Mouse (Mus musculus) forebrain, postnatal 0 days (tissue): ENCODE measurements around the gene Evl. TPM values are rescaled to one million over a fixed set of nuclear protein-coding genes. Genes with fewer than 3 reads are reported as not detected.
A peak's percentile ranks its signal among the peaks of the same experiment; 100 is the strongest.

Experiments
- ATAC-seq: fragments of 200-750 bp; cut with Nextera tagmentation; 2 replicates; pipeline ENCODE4 v1.8.0; 2017; ENCODE audit warnings: mild to moderate bottlenecking, moderate library complexity
- DNase-seq: peaks from one replicate; pipeline ENCODE4 v3.0.0-alpha.2; 2015
- H3K27ac ChIP-seq: fragments of 300-500 bp; sonication (generic); 2 replicates; pipeline ENCODE4 v1.5.1; 2014; ENCODE audit warnings: low read depth, mild to moderate bottlenecking, antibody characterized with exemption, low read length, moderate library complexity, mixed read lengths
- H3K27me3 ChIP-seq: fragments of 300-500 bp; sonication (generic); 2 replicates; pipeline ENCODE4 v1.6.1; 2014; ENCODE audit warnings: mild to moderate bottlenecking, low read length, mixed read lengths; ENCODE audit not compliant: insufficient read depth
- H3K36me3 ChIP-seq: fragments of 300-500 bp; sonication (generic); 2 replicates; pipeline ENCODE4 v1.6.1; 2014; ENCODE audit warnings: mild to moderate bottlenecking, moderate library complexity; ENCODE audit not compliant: insufficient read depth
- H3K4me1 ChIP-seq: fragments of 300-500 bp; sonication (generic); 2 replicates; pipeline ENCODE4 v1.6.1; 2014; ENCODE audit warnings: antibody characterized with exemption; ENCODE audit not compliant: insufficient read depth
- H3K4me2 ChIP-seq: fragments of 300-500 bp; sonication (generic); 2 replicates; pipeline ENCODE4 v1.6.1; 2014; ENCODE audit warnings: low read depth, mild to moderate bottlenecking, moderate library complexity
- H3K4me3 ChIP-seq: fragments of 300-500 bp; sonication (generic); 2 replicates; pipeline ENCODE4 v1.5.1; 2014; ENCODE audit warnings: low read depth, low read length, mixed read lengths
- H3K9ac ChIP-seq: fragments of 300-500 bp; sonication (generic); 2 replicates; pipeline ENCODE4 v1.6.1; 2014; ENCODE audit warnings: mild to moderate bottlenecking
- H3K9me3 ChIP-seq: fragments of 300-500 bp; sonication (generic); 2 replicates; pipeline ENCODE4 v1.6.1; 2016; ENCODE audit warnings: low read length
- CTCF ChIP-seq: sonication (generic); IDR thresholded peaks from 2 replicates; pipeline ENCODE4 v1.5.1; 2016; ENCODE audit warnings: antibody characterized with exemption, control low read depth, low read depth
- WGBS: fragments of 180-500 bp; shearing (Covaris S2); extraction: QIAGEN DNeasy Blood & Tissue Kit; methylation state at CpG from one replicate; pipeline ENCODE4 v1.1.7; 2014; 5-methylcytosine and 5-hydroxymethylcytosine counted together
- polyA plus RNA-seq: library from polyadenylated mRNA; unstranded; fragments of >200 nt; fragmentation: Nextera tagmentation; extraction: Ambion mirVana; gene quantifications from 2 replicates; pipeline ENCODE4 v1.2.1, GENCODE M21; 2015
- total RNA-seq: library from RNA; depleted of rRNA; stranded (reverse); fragments of >200 nt; gene quantifications from 2 replicates; pipeline ENCODE4 v1.2.3, GENCODE M21; 2014

Evl gene
- total and polyA plus RNA-seq, 2 experiments from 2014 or later: 183 to 260 TPM

DNA sequence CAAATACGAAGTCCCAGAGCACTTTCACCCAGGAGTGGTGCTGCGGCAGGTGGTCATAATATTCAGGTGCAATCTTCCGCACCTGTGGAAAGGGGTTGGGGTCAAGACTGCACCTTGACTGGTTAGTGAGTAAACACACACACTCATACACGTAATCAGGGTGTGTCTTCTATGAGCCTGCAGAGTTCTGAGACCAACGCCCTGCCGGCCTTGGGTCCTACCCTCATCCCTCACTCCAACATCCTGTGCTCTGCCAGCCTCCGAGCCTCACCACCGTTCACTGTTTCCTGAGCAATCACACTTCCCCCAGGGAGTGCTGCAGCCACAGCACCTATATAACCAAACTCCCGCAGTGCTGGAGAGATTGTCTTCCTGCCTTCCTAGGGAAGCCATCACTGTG lies 136.0 kb downstream of the Evl start:
- no peak overlapping the region for H3K4me3 ChIP-seq
- H3K4me2 ChIP-seq: no peak overlapping the region
- no peak overlapping the region for H3K9ac ChIP-seq
- DNase-seq (no peak), ATAC-seq (no peak)
- no peak overlapping the region for H3K27ac ChIP-seq
- peaks cover 26% of the 10 kb centered on the region for H3K36me3 ChIP-seq
- no peak for TF ChIP-seq CTCF
- H3K4me1 ChIP-seq: no peaks in the 10 kb centered on the region
- no peaks in the 10 kb centered on the region for H3K27me3 ChIP-seq
- no peaks in the 10 kb centered on the region for H3K9me3 ChIP-seq
- WGBS: 85% methylated on average over 9 of the region's 9 CpGs

DNA sequence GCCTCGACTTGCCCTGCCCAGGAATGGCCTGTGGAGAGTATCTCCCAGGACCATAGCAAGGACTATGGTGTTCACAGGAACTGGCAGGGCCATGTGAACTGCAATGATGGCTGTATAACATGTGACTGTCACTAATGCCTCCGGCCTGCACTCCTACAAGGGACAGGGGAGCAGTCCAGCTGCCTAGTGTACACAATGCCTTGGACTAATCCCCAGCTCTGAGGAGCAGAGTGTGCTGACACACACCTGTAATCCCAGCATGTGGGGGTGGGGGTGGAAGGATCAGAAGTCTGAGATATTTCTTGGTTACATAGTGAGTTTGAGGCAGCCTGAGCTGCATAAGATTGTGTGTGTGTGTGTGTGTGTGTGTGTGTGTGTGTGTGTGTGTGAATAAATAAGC lies 139.1 kb downstream of the Evl start:
- ATAC-seq: no peak
- no peak overlapping the region for H3K9ac ChIP-seq
- DNase-seq: no peak

DNA sequence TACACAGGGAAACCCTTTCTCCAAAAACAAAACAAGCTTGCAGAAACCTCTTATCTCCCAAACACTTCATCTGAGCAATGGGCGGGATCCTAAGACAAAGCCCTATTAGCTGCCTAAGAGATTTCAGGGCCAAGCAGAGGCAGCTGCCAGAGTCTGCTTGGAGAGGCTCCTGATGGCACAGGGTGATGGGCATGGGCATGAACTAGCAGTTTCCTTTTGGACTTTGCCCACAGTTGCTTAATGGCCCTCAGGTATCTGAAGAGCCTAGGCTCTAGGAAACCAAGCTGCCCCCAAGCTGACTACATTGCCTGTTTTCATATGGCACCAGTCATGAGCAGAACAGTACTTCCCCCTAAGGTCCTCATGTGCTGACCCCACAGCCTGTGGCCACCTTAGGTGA lies 139.7 kb downstream of the Evl start:
- Histone ChIP-seq H3K4me3 (no peak overlapping the region), H3K9me3 (no peaks in the 10 kb centered on the region), H3K4me2 (no peak overlapping the region), H3K36me3 (peaks cover 6% of the 10 kb centered on the region), H3K4me1 (no peaks in the 10 kb centered on the region), H3K27me3 (no peaks in the 10 kb centered on the region), H3K9ac (no peak overlapping the region), H3K27ac (no peak overlapping the region)
- no peak for ATAC-seq
- WGBS: 92% methylated on average over 1 of the region's 1 CpGs
- no peak for TF ChIP-seq CTCF
- no peak for DNase-seq

More for the DNA sequence above, 139.1 kb downstream of the Evl start:
- Histone ChIP-seq H3K27ac (no peak overlapping the region), H3K4me1 (no peaks in the 10 kb centered on the region), H3K9me3 (no peaks in the 10 kb centered on the region), H3K4me3 (no peak overlapping the region), H3K27me3 (no peaks in the 10 kb centered on the region), H3K36me3 (peaks cover 6% of the 10 kb centered on the region), H3K4me2 (no peak overlapping the region)
- 76% methylated on average over 2 of the region's 2 CpGs for WGBS
- TF ChIP-seq CTCF: no peak

DNA sequence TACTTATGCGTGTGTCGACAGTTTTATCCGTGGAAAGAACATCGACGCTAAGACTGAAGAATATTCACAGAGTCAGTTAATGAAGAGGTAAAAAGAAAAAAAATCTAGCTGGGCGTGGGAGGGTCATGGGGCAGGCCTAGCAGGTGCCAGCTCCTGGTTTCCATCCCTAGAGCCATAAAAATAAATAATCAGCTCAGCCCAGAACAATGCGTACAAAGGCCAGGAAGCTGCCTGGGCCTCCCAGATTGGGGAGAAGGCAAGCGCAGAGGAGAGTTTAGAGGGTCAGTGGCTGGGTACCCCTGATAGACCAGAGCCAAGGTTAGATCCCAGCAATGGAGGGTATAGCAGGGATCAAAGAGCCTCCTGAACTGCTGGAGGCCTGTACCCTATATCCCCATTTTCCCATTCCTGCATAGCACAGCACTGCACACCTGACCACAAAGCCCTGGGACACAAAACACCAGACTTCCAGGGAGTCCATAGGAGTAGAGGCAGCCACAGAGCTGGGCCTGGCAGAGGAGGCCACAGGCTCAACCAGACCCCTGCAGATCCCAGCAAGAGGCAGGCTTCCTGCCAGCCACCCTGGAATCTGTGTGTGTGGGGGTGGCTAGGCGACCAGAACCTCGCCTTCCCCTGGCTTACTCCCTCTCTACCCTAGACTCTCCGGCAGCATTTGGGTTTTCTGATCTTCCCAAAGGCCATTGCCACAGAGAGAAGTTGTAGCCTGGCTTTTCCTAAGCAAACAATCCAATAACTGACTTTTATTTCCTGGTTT lies 144.4 kb downstream of the Evl start:
- Histone ChIP-seq H3K9ac (no peak overlapping the region), H3K4me1 (no peaks in the 10 kb centered on the region), H3K36me3 (no peaks in the 10 kb centered on the region), H3K4me3 (no peak overlapping the region), H3K27me3 (peaks cover 22% of the 10 kb centered on the region), H3K9me3 (no peaks in the 10 kb centered on the region), H3K27ac (no peak overlapping the region), H3K4me2 (no peak overlapping the region)
- ATAC-seq: no peak
- no peak for TF ChIP-seq CTCF
- no peak for DNase-seq
- 75% methylated on average over 11 of the region's 11 CpGs for WGBS

DNA sequence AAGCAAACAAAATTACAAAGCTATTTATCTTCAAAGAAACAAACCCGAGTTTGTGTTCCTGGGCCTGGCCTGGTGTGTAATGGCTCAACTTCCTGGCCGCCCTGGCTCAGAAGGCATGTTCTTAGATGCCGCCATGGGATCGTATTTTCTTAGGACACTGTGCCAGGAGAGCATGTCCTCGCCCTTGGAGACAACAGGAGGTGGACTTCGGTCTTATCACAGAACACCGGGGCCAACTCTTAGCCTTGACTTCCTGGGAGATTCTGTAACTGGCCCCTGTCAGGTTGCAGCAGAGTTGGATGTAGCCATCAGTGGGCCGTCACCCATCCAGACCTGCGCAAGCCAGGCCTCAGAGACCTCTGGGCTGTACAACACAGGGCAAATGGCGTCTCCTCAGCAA lies 145.1 kb downstream of the Evl start:
- ATAC-seq (no peak), DNase-seq (no peak)
- no peaks in the 10 kb centered on the region for H3K4me1 ChIP-seq
- no peak for TF ChIP-seq CTCF
- H3K27me3 ChIP-seq: peaks cover 22% of the 10 kb centered on the region
- H3K4me3 ChIP-seq: no peak overlapping the region
- H3K27ac ChIP-seq: no peak overlapping the region
- H3K4me2 ChIP-seq: no peak overlapping the region
- no peak overlapping the region for H3K9ac ChIP-seq
- H3K9me3 ChIP-seq: no peaks in the 10 kb centered on the region
- 85% methylated on average over 10 of the region's 10 CpGs for whole genome bisulfite sequencing
- H3K36me3 ChIP-seq: no peaks in the 10 kb centered on the region

DNA sequence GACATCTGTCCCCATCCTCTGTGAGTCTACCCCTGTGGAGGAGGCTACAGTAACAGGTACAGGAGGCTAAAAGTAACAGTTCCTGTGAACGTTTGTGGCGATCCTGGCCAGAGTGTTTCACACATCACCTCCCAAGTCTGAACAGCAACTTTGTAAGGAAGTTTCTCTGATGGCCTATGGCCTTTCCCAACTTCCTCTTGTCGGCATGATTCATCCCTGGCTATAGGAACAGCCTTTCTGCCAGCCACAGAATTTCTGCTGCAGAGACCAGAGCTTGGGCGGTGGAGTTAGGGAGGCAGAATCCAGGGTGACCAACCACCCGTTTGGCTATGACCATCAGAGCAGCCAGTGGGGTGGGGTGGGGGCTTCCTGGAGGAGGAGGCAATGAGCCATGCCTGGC lies 145.5 kb downstream of the Evl start:
- WGBS: 81% methylated on average over 5 of the region's 5 CpGs
- Histone ChIP-seq H3K9me3 (no peaks in the 10 kb centered on the region), H3K4me3 (no peak overlapping the region), H3K9ac (no peak overlapping the region), H3K4me2 (no peak overlapping the region), H3K4me1 (no peaks in the 10 kb centered on the region), H3K27me3 (peaks cover 22% of the 10 kb centered on the region), H3K36me3 (no peaks in the 10 kb centered on the region), H3K27ac (no peak overlapping the region)
- DNase-seq (no peak), ATAC-seq (no peak)
- TF ChIP-seq CTCF: no peak

DNA sequence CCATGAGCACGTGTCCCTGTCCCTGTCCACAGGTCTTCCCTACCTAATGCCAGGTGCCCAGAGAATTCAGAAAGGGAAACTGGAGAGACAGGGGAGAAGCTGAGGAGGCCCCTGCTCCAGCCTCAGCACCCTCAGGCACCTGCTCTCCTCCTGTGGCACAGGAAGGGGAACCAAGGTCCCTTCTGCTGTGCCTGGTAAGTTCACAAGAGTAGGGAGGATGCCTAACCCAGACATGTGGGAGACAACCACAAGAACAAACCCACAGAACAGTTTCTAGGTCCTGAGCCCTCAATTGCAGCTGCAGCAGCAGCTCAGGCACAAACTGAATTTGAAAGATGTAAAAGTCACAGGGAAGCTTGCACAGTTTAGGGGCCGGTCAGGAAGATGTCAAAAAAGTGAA lies 146.7 kb downstream of the Evl start:
- Histone ChIP-seq H3K4me3 (no peak overlapping the region), H3K27me3 (peaks cover 22% of the 10 kb centered on the region), H3K4me1 (no peaks in the 10 kb centered on the region), H3K9me3 (no peaks in the 10 kb centered on the region), H3K27ac (no peak overlapping the region), H3K36me3 (no peaks in the 10 kb centered on the region), H3K9ac (no peak overlapping the region), H3K4me2 (0 out of 2 replicates have a peak overlapping the region, but pooled peaks have one; percentile 46)
- 63% methylated on average over 2 of the region's 2 CpGs for WGBS
- no peak for DNase-seq
- TF ChIP-seq CTCF: no peak
- ATAC-seq: no peak
